Mouse (Mus musculus) liver, postnatal 0 days (tissue): ENCODE results near the gene Kif1a. TPM values are rescaled to one million over a fixed set of nuclear protein-coding genes. Genes with fewer than 3 reads are reported as not detected.

Source experiments
- ATAC-seq: fragments of 200-750 bp; cut with Nextera tagmentation; 2 replicates; pipeline ENCODE4 v1.8.0; 2017; ENCODE audit warnings: mild to moderate bottlenecking, moderate library complexity
- DNase-seq: peaks from one replicate; pipeline ENCODE4 v3.0.0-alpha.2; 2016
- H3K27ac ChIP-seq: fragments of 300-500 bp; sonication (generic); 2 replicates; pipeline ENCODE4 v1.5.1; 2014; ENCODE audit warnings: antibody characterized with exemption, moderate library complexity, mild to moderate bottlenecking, low read depth
- H3K27me3 ChIP-seq: fragments of 300-500 bp; sonication (generic); 2 replicates; pipeline ENCODE4 v1.6.1; 2014; ENCODE audit warnings: low read length, control low read depth, mixed read lengths; ENCODE audit not compliant: insufficient read depth
- H3K36me3 ChIP-seq: fragments of 300-500 bp; sonication (generic); replicated peaks from 2 replicates; pipeline ENCODE4 v1.6.1; 2014; ENCODE audit warnings: mild to moderate bottlenecking, control low read depth, low read length, moderate library complexity, mixed read lengths; ENCODE audit not compliant: insufficient read depth
- H3K4me1 ChIP-seq: fragments of 300-500 bp; sonication (generic); 2 replicates; pipeline ENCODE4 v1.6.1; 2014; ENCODE audit warnings: antibody characterized with exemption, mild to moderate bottlenecking, control low read depth; ENCODE audit not compliant: insufficient read depth
- H3K4me2 ChIP-seq: fragments of 300-500 bp; sonication (generic); 2 replicates; pipeline ENCODE4 v1.6.1; 2014; ENCODE audit warnings: low read depth, mild to moderate bottlenecking, low read length, moderate library complexity, mixed read lengths
- H3K4me3 ChIP-seq: fragments of 300-500 bp; sonication (generic); 2 replicates; pipeline ENCODE4 v1.5.1; 2014; ENCODE audit warnings: low read depth, low read length
- H3K9ac ChIP-seq: fragments of 300-500 bp; sonication (generic); replicated peaks from 2 replicates; pipeline ENCODE4 v1.6.1; 2014; ENCODE audit warnings: mild to moderate bottlenecking, moderate library complexity
- H3K9me3 ChIP-seq: fragments of 300-500 bp; sonication (generic); 2 replicates; pipeline ENCODE4 v1.6.1; 2016; ENCODE audit warnings: mild to moderate bottlenecking, control low read depth, low read length, mixed read lengths
- CTCF ChIP-seq: sonication (generic); IDR thresholded peaks from 2 replicates; pipeline ENCODE4 v1.5.1; 2016; ENCODE audit warnings: antibody characterized with exemption, low read depth
- EP300 ChIP-seq: IDR thresholded peaks from 2 replicates; pipeline ENCODE4 v1.6.1; 2016; ENCODE audit warnings: antibody characterized with exemption, low read depth, mild to moderate bottlenecking
- WGBS: fragments of 180-500 bp; shearing (Covaris S2); extraction: QIAGEN DNeasy Blood & Tissue Kit; methylation state at CpG from one replicate; pipeline ENCODE4 v1.1.7; 2014; ENCODE audit not compliant: insufficient replicate concordance; 5-methylcytosine and 5-hydroxymethylcytosine counted together
- polyA plus RNA-seq: library from polyadenylated mRNA; unstranded; fragments of >200 nt; fragmentation: Nextera tagmentation; extraction: Ambion mirVana; gene quantifications from 2 replicates; pipeline ENCODE4 v1.2.1, GENCODE M21; 2015

Kif1a gene
- polyA plus RNA-seq, 1 experiment from 2014 or later, result 0.28 TPM

DNA sequence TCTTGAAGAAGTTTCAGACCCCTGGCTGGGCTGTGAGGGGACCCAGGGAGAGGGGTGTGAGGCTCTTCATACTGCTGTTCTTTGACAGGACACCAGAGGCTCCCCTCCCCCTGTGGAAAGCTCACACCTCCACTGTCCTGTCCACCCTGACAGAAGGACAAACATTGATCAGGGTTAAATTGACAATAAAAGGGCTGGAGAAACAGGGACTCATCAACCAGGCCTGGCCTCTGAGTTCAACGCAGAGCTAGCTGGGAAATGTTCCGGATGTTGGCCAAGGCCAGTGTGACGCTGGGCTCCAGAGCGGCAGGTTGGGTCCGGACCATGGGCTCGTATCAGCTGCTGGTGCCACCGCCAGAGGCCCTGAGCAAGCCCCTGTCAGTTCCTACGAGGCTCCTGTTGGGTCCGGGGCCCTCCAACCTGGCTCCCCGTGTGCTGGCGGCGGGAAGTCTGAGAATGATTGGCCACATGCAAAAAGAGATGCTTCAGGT is 33.3 kb upstream of the Kif1a start, which contains the start of gene Agxt:
Gene Agxt, plus strand, starts transcription at position 205 of the 491 bp plus-strand sequence.
- peak within 1 kb of the TSS; percentile 62 for H3K4me2 ChIP-seq
- 66% methylated on average over 12 of the region's 12 CpGs for WGBS
- ATAC-seq (peak; percentile 66), DNase-seq (peak; percentile 68)
- TF ChIP-seq EP300 (peak; percentile 46; the same call in 1 of the 2 replicates), CTCF (peak; percentile 43)
- peak within 1 kb of the TSS; percentile 35 for H3K4me3 ChIP-seq
- no peaks in the 10 kb centered on the region for H3K27me3 ChIP-seq
- H3K27ac ChIP-seq, result peak within 1 kb of the TSS; percentile 95
- no peaks in the 10 kb centered on the region for H3K9me3 ChIP-seq
- no peaks in the 10 kb centered on the region for H3K36me3 ChIP-seq
- peak within 1 kb of the TSS; percentile 64 for H3K9ac ChIP-seq
- peaks cover 18% of the 10 kb centered on the region; the same call in 1 of the 2 replicates for H3K4me1 ChIP-seq

- H3K4me1 ChIP-seq, result peaks cover 9% of the 10 kb centered on the region; the same call in 1 of the 2 replicates
- H3K27ac ChIP-seq, result peak overlapping the region; percentile 98
- H3K4me2 ChIP-seq, result no peak overlapping the region
- H3K9ac ChIP-seq, result no peak overlapping the region
- DNase-seq, result peak; percentile 74
- peak; percentile 79 for ATAC-seq
- H3K36me3 ChIP-seq, result no peaks in the 10 kb centered on the region
- no peak overlapping the region for H3K4me3 ChIP-seq
- no peaks in the 10 kb centered on the region for H3K27me3 ChIP-seq
- TF ChIP-seq CTCF, result no peak
- TF ChIP-seq EP300, result peak; percentile 89
- H3K9me3 ChIP-seq, result no peaks in the 10 kb centered on the region
- WGBS, result 46% methylated on average over 8 of the region's 8 CpGs
These were observed 30.9 kb upstream of the Kif1a start for GRCm38 (mm10) chr1:93132676-93133075.

- WGBS, result 72% methylated on average over 10 of the region's 10 CpGs
- no peak overlapping the region for H3K4me3 ChIP-seq
- no peak for ATAC-seq
- no peak overlapping the region for H3K9ac ChIP-seq
- no peaks in the 10 kb centered on the region for H3K9me3 ChIP-seq
- H3K27me3 ChIP-seq, result no peaks in the 10 kb centered on the region
- H3K4me2 ChIP-seq, result no peak overlapping the region
- TF ChIP-seq EP300, result no peak
- TF ChIP-seq CTCF, result no peak
- H3K4me1 ChIP-seq, result peaks cover 5% of the 10 kb centered on the region
- DNase-seq, result peak; percentile 11
- H3K36me3 ChIP-seq, result no peaks in the 10 kb centered on the region
- H3K27ac ChIP-seq, result no peak overlapping the region
These were observed 28.7 kb upstream of the Kif1a start for GRCm38 (mm10) chr1:93130242-93130983.

GRCm38 (mm10) chr1:93128710-93129349 is 27.1 kb upstream of the Kif1a start:
- Histone ChIP-seq H3K27ac (peak overlapping the region; percentile 25; the same call in 1 of the 2 replicates), H3K4me1 (peaks cover 16% of the 10 kb centered on the region), H3K4me2 (no peak overlapping the region), H3K9me3 (no peaks in the 10 kb centered on the region), H3K27me3 (no peaks in the 10 kb centered on the region), H3K36me3 (no peaks in the 10 kb centered on the region), H3K9ac (no peak overlapping the region), H3K4me3 (no peak overlapping the region)
- 31% methylated on average over 6 of the region's 6 CpGs for WGBS
- peak; percentile 73 for DNase-seq
- TF ChIP-seq CTCF (peak; percentile 78), EP300 (no peak)
- peak; percentile 61 for ATAC-seq

DNA sequence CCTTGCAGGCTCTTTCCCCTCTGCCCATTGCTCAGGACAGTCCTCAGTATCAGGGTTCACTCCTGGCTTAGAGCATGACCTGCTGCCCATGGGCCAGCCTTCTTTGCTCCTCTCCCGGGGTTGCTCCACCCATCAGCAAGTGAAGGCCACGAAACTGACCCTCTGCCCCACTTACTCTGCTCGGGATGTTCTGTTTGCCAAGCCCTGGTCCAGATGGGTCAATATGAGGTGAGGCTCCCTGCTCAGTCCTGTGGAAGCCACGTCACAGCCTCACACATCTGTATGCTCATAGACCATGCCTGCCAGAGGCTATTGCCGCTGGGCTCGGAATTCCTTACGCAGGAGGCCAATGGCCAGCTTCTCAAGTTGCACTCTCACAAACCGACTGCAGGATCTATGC is 26.5 kb upstream of the Kif1a start:
- TF ChIP-seq CTCF (no peak), EP300 (no peak)
- Histone ChIP-seq H3K9ac (no peak overlapping the region), H3K27ac (peak overlapping the region; percentile 64; the same call in 1 of the 2 replicates), H3K27me3 (no peaks in the 10 kb centered on the region), H3K4me3 (no peak overlapping the region), H3K4me2 (no peak overlapping the region), H3K36me3 (no peaks in the 10 kb centered on the region), H3K9me3 (no peaks in the 10 kb centered on the region), H3K4me1 (peaks cover 20% of the 10 kb centered on the region)
- 55% methylated on average over 8 of the region's 8 CpGs for WGBS
- ATAC-seq (peak; percentile 87), DNase-seq (peak; percentile 61)

GRCm38 (mm10) chr1:93125256-93125655 is 23.5 kb upstream of the Kif1a start:
- 37% methylated on average over 5 of the region's 5 CpGs for WGBS
- H3K9me3 ChIP-seq, result no peaks in the 10 kb centered on the region
- no peak overlapping the region for H3K27ac ChIP-seq
- H3K36me3 ChIP-seq, result no peaks in the 10 kb centered on the region
- ATAC-seq, result no peak
- peaks cover 18% of the 10 kb centered on the region for H3K4me1 ChIP-seq
- H3K4me2 ChIP-seq, result no peak overlapping the region; the same call in 1 of the 2 replicates
- TF ChIP-seq CTCF (peak; percentile 47), EP300 (no peak)
- DNase-seq, result peak; percentile 16
- no peaks in the 10 kb centered on the region for H3K27me3 ChIP-seq
- H3K4me3 ChIP-seq, result no peak overlapping the region
- H3K9ac ChIP-seq, result no peak overlapping the region
